Mouse (Mus musculus) gastrocnemius, postnatal 25 days (tissue): ENCODE data around the gene Nsl1. TPM values are rescaled to one million over a fixed set of nuclear protein-coding genes. Genes with fewer than 3 reads are reported as not detected.

ENCODE experiments used
- total RNA-seq, 2 experiments: library from RNA; stranded (reverse); gene quantifications; 1 replicate in 1 of 2; 2 replicates in 1 of 2; pipeline ENCODE4 v1.2.3; 2021

Gene Nsl1
- total RNA-seq, 2 experiments from 2014 or later: 0.26 to 0.56 TPM

Other genes with a start within 250 kb of the Nsl1 start
- gene Rps6kc1, start 151.2 kb upstream of the Nsl1 start, total RNA-seq: 10 to 100 TPM; 11.2 to 14.8 TPM
- 10 to 100 TPM; 20.7 to 24.6 TPM for gene Angel2, start 137.9 kb upstream of the Nsl1 start, total RNA-seq
- gene Vash2, start 83.7 kb upstream of the Nsl1 start, total RNA-seq: 1 to 10 TPM in 1 of 2 experiments, under 1 TPM in 1; 0.59 to 1.7 TPM
- 10 to 100 TPM; 16.4 to 22.3 TPM for gene Flvcr1, start 36.9 kb upstream of the Nsl1 start, total RNA-seq
- not detected for gene Spata45, start 26.4 kb upstream of the Nsl1 start, total RNA-seq
- 10 to 100 TPM; 11.8 to 12.3 TPM for gene Tatdn3, start 80 bp upstream of the Nsl1 start, total RNA-seq
- gene Batf3, start 34.8 kb downstream of the Nsl1 start, total RNA-seq: under 1 TPM in 1 of 2 experiments, not detected in 1; 0.43 TPM
- not detected for gene Fam71a, start 101.8 kb downstream of the Nsl1 start, total RNA-seq
- gene Atf3, start 155.0 kb downstream of the Nsl1 start, total RNA-seq: 10 to 100 TPM in 1 of 2 experiments, 1 to 10 TPM in 1; 7.0 to 12.6 TPM